Mouse (Mus musculus): ENCODE results near the gene Mgat3. TPM values are rescaled to one million over a fixed set of nuclear protein-coding genes. Genes with fewer than 3 reads are reported as not detected.
A peak's percentile ranks its signal among the peaks of the same experiment; 100 is the strongest.

Gene Mgat3
- polyA plus RNA-seq, 1 experiment from 2014 or later, result 7.2 TPM

DNA sequence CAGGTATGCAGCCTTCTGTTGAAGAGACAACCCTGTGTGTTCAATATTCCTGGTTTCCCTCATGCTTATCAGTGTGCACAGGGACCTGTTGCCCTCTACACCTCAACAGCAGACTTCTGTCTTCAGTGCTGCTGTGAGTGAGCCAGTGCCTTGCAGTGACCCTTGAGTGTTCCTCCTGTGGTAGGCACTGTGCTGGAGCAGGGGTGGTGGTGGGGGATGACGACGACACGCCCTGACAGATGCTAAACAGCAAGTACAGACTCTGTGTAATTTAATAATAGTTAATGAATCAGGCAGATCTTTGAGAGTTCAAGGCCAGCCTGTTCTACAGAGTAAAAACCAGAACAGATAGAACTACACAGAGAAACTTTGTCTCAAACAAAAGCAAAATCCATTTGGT, 36.9 kb upstream of the Mgat3 start:
- no peak overlapping the region for H3K4me3 ChIP-seq (replicated peaks)
- no peak for ATAC-seq (ENCODE audit: insufficient number of reproducible peaks, insufficient read depth, low FRiP score, low TSS enrichment, low read depth)
- H3K27ac ChIP-seq, result no peak overlapping the region
- H3K9me3 ChIP-seq, result peaks cover 6% of the 10 kb centered on the region; the same call in 1 of the 2 replicates
- peaks cover 38% of the 10 kb centered on the region for H3K36me3 ChIP-seq
- no peak overlapping the region for H3K9ac ChIP-seq (replicated peaks)
- no peak overlapping the region for H3K4me2 ChIP-seq
- 97% methylated on average over 3 of the region's 3 CpGs for WGBS
- peaks cover 12% of the 10 kb centered on the region for H3K4me1 ChIP-seq (replicated peaks)
- H3K27me3 ChIP-seq, result no peaks in the 10 kb centered on the region

- Histone ChIP-seq H3K36me3 (peaks cover 54% of the 10 kb centered on the region), H3K4me1 (replicated peaks) (peaks cover 12% of the 10 kb centered on the region), H3K9ac (replicated peaks) (no peak overlapping the region), H3K27ac (no peak overlapping the region), H3K9me3 (peaks cover 12% of the 10 kb centered on the region; the same call in 1 of the 2 replicates), H3K4me2 (no peak overlapping the region), H3K4me3 (replicated peaks) (no peak overlapping the region), H3K27me3 (no peaks in the 10 kb centered on the region)
- WGBS, result 84% methylated on average over 17 of the region's 17 CpGs
- ATAC-seq (ENCODE audit: insufficient number of reproducible peaks, insufficient read depth, low FRiP score, low TSS enrichment, low read depth), result no peak
These were observed 35.4 kb upstream of the Mgat3 start for GRCm38 (mm10) chr15:80137945-80138791.

DNA sequence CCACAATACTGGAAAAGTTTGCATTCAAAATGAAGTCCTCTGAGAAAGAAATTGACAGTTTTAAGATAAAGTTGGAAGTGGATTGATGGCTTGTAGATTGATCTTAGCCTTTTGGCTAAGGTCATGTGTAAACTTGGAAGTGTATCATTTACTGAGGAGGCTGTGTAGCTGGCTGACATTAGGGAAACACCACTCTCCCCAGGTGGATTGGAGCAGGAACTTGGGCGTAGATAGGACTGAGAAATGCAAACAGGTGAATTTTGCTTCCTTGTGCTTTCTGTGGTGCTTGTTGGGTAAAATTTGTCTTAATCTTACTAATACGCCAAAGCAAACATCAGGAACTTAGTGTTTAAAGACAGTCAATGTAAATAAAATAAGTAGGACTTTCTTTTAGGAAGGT, 33.2 kb upstream of the Mgat3 start:
- no peak overlapping the region for H3K4me2 ChIP-seq
- 93% methylated on average over 2 of the region's 2 CpGs for WGBS
- H3K4me1 ChIP-seq (replicated peaks), result no peaks in the 10 kb centered on the region
- ATAC-seq (ENCODE audit: insufficient number of reproducible peaks, insufficient read depth, low FRiP score, low TSS enrichment, low read depth), result no peak
- no peak overlapping the region for H3K9ac ChIP-seq (replicated peaks)
- H3K9me3 ChIP-seq, result peaks cover 12% of the 10 kb centered on the region; the same call in 1 of the 2 replicates
- no peak overlapping the region for H3K4me3 ChIP-seq (replicated peaks)
- no peak overlapping the region for H3K27ac ChIP-seq
- H3K36me3 ChIP-seq, result peaks cover 74% of the 10 kb centered on the region
- H3K27me3 ChIP-seq, result no peaks in the 10 kb centered on the region

DNA sequence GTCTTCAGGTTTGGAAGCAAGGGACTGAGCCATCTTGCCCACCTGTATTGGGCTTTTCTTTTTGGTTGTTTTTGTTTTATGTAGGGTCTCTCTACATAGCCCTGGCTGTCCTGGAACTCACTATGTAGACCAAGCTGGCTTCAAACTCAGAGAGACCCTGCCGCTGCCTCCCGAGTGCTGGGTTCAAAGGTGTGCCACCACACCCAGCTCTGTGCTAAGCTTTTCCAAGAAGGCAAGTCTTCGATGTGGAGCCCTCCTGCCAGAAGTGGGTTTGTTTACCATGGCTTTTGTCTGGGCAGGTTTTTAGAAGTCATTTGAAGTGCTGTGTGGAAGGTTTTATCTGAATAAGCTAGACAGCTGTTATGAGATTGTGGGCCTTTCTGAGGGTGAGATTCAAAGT, 32.6 kb upstream of the Mgat3 start:
- Histone ChIP-seq H3K4me1 (replicated peaks) (peaks cover under 1% of the 10 kb centered on the region; the same call in 1 of the 2 replicates), H3K4me2 (no peak overlapping the region), H3K9ac (replicated peaks) (no peak overlapping the region), H3K4me3 (replicated peaks) (no peak overlapping the region), H3K27me3 (no peaks in the 10 kb centered on the region), H3K9me3 (peaks cover 12% of the 10 kb centered on the region; the same call in 1 of the 2 replicates), H3K27ac (no peak overlapping the region), H3K36me3 (peaks cover 76% of the 10 kb centered on the region)
- WGBS, result 96% methylated on average over 3 of the region's 3 CpGs
- no peak for ATAC-seq (ENCODE audit: insufficient number of reproducible peaks, insufficient read depth, low FRiP score, low TSS enrichment, low read depth)

DNA sequence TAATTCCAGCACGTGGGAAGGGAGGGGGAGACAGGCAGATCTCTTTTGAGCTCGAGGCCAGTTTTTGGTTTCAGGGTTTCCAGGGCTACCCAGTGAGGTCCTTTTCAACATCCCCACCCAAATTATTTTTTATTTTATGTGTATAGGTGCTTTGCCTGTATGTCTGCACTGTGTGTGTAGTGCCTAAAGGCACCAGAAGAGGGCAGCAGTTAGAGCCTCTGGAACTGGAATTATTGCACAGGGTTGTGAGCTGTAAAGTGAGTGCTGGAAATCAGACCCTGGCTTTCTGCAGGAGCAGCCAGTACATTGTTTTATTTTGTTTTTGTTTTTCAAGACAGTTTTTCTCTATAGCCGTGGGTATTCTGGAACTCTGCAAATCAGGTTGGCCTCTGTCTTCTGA, 31.4 kb upstream of the Mgat3 start:
- ATAC-seq (ENCODE audit: insufficient number of reproducible peaks, insufficient read depth, low FRiP score, low TSS enrichment, low read depth), result no peak

DNA sequence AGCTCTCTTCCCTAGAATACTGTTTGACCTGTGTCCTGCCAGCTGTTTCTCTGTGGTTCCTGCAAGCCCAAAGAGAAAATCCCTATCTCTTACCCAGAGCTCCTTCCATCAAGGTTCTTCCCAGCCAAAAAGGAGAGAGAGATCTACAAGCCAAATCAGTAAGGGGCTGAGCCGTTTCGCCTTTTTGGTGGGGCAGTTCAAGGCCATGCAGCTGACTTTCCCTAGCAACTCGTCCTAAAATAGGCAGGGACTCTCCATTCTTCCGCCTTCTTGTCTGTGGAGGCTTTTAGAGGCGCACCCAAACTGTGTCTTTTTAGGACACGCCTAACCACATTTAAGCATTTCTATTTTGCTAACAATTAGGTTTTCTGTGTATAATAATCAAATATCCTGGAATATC, 29.8 kb upstream of the Mgat3 start:
- no peak overlapping the region for H3K4me3 ChIP-seq (replicated peaks)
- peaks cover 9% of the 10 kb centered on the region; the same call in 1 of the 2 replicates for H3K9me3 ChIP-seq
- WGBS, result 96% methylated on average over 6 of the region's 6 CpGs
- no peak overlapping the region for H3K4me2 ChIP-seq
- H3K36me3 ChIP-seq, result peaks cover 67% of the 10 kb centered on the region
- H3K27me3 ChIP-seq, result no peaks in the 10 kb centered on the region
- no peak for ATAC-seq (ENCODE audit: insufficient number of reproducible peaks, insufficient read depth, low FRiP score, low TSS enrichment, low read depth)
- H3K4me1 ChIP-seq (replicated peaks), result peaks cover 15% of the 10 kb centered on the region
- no peak overlapping the region for H3K9ac ChIP-seq (replicated peaks)
- H3K27ac ChIP-seq, result no peak overlapping the region

More for the DNA sequence above, 31.4 kb upstream of the Mgat3 start:
- H3K4me3 ChIP-seq (replicated peaks), result no peak overlapping the region
- H3K27me3 ChIP-seq, result no peaks in the 10 kb centered on the region
- peaks cover 9% of the 10 kb centered on the region; the same call in 1 of the 2 replicates for H3K9me3 ChIP-seq
- 95% methylated on average over 3 of the region's 3 CpGs for WGBS
- H3K36me3 ChIP-seq, result peaks cover 63% of the 10 kb centered on the region
- no peak overlapping the region for H3K4me2 ChIP-seq
- peaks cover 8% of the 10 kb centered on the region; the same call in 1 of the 2 replicates for H3K4me1 ChIP-seq (replicated peaks)
- no peak overlapping the region for H3K9ac ChIP-seq (replicated peaks)
- H3K27ac ChIP-seq, result no peak overlapping the region

GRCm38 (mm10) chr15:80145397-80145796, 28.1 kb upstream of the Mgat3 start:
- no peak overlapping the region for H3K4me3 ChIP-seq (replicated peaks)
- no peak overlapping the region for H3K9ac ChIP-seq (replicated peaks)
- 94% methylated on average over 5 of the region's 5 CpGs for WGBS

GRCm38 (mm10) chr15:80146153-80146552, 27.4 kb upstream of the Mgat3 start:
- WGBS, result 68% methylated on average over 6 of the region's 6 CpGs
- Histone ChIP-seq H3K4me1 (replicated peaks) (peaks cover 15% of the 10 kb centered on the region), H3K27ac (no peak overlapping the region), H3K36me3 (peaks cover 75% of the 10 kb centered on the region), H3K27me3 (no peaks in the 10 kb centered on the region), H3K9ac (replicated peaks) (no peak overlapping the region), H3K4me3 (replicated peaks) (no peak overlapping the region), H3K9me3 (peaks cover 9% of the 10 kb centered on the region; the same call in 1 of the 2 replicates), H3K4me2 (no peak overlapping the region)
- ATAC-seq (ENCODE audit: insufficient number of reproducible peaks, insufficient read depth, low FRiP score, low TSS enrichment, low read depth), result no peak

More at GRCm38 (mm10) chr15:80145397-80145796, 28.1 kb upstream of the Mgat3 start:
- Histone ChIP-seq H3K27me3 (no peaks in the 10 kb centered on the region), H3K36me3 (peaks cover 73% of the 10 kb centered on the region), H3K4me2 (no peak overlapping the region), H3K27ac (no peak overlapping the region), H3K9me3 (peaks cover 9% of the 10 kb centered on the region; the same call in 1 of the 2 replicates), H3K4me1 (replicated peaks) (peaks cover 15% of the 10 kb centered on the region)
- no peak for ATAC-seq (ENCODE audit: insufficient number of reproducible peaks, insufficient read depth, low FRiP score, low TSS enrichment, low read depth)

- Histone ChIP-seq H3K9ac (replicated peaks) (no peak overlapping the region), H3K27ac (no peak overlapping the region), H3K9me3 (peaks cover 2% of the 10 kb centered on the region; the same call in 1 of the 2 replicates), H3K4me2 (no peak overlapping the region), H3K4me1 (replicated peaks) (peaks cover 15% of the 10 kb centered on the region), H3K4me3 (replicated peaks) (no peak overlapping the region), H3K36me3 (peaks cover 74% of the 10 kb centered on the region), H3K27me3 (no peaks in the 10 kb centered on the region)
- ATAC-seq (ENCODE audit: insufficient number of reproducible peaks, insufficient read depth, low FRiP score, low TSS enrichment, low read depth), result no peak
- WGBS, result 85% methylated on average over 14 of the region's 14 CpGs
These were observed 26.4 kb upstream of the Mgat3 start for GRCm38 (mm10) chr15:80147090-80147489.

DNA sequence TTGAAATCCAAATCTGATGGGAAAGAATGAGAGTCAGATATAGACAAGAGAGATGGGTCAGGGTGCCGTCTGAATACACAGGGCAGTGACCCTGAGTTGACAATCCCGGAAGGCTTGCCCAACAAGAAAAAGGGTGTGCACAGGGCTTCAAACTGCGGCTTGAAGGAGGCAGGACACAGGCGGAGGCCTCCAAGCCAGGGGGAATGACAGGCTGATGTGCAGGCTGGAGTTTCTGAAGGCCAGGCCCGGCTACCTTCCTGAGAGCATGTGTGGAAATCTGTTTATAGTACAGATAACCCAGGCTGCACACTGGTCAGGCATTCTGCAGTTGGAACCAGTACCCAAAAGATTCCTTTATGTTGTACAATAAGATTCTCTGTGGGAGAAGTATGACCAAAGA, 26.0 kb upstream of the Mgat3 start:
- 88% methylated on average over 5 of the region's 5 CpGs for WGBS
- H3K36me3 ChIP-seq, result peaks cover 74% of the 10 kb centered on the region

DNA sequence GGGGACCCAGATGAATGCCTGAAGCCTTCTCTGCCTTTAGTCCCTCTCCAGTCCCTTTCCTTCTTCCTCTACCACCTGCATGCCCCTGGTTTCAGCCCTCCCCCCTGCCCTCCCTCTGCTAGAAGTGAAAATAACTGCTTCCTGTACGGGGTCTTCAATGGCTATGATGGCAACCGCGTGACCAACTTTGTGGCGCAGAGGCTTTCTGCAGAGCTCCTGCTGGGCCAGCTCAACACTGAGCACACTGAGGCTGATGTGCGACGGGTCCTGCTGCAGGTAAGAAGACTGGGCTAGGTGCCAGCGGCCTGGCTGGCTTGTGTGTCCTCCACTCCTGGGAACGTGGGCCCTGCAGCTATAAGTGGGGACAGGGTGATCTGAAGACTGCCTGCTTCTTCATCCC, 25.0 kb upstream of the Mgat3 start:
- peaks cover 74% of the 10 kb centered on the region for H3K36me3 ChIP-seq
- no peak overlapping the region for H3K4me2 ChIP-seq
- H3K9me3 ChIP-seq, result no peaks in the 10 kb centered on the region
- H3K27ac ChIP-seq, result no peak overlapping the region
- 0 out of 2 replicates have a peak, but pooled peaks have one; percentile 47 for ATAC-seq (ENCODE audit: insufficient number of reproducible peaks, insufficient read depth, low FRiP score, low TSS enrichment, low read depth)
- no peaks in the 10 kb centered on the region for H3K27me3 ChIP-seq
- WGBS, result 86% methylated on average over 8 of the region's 8 CpGs
- H3K4me1 ChIP-seq (replicated peaks), result peaks cover 15% of the 10 kb centered on the region
- H3K9ac ChIP-seq (replicated peaks), result no peak overlapping the region
- H3K4me3 ChIP-seq (replicated peaks), result no peak overlapping the region

More for the DNA sequence above, 26.0 kb upstream of the Mgat3 start:
- H3K4me2 ChIP-seq, result no peak overlapping the region
- H3K9me3 ChIP-seq, result no peaks in the 10 kb centered on the region
- H3K4me1 ChIP-seq (replicated peaks), result peaks cover 15% of the 10 kb centered on the region
- no peak overlapping the region for H3K9ac ChIP-seq (replicated peaks)
- H3K4me3 ChIP-seq (replicated peaks), result no peak overlapping the region
- no peak for ATAC-seq (ENCODE audit: insufficient number of reproducible peaks, insufficient read depth, low FRiP score, low TSS enrichment, low read depth)
- H3K27ac ChIP-seq, result no peak overlapping the region
- no peaks in the 10 kb centered on the region for H3K27me3 ChIP-seq
